Mouse (Mus musculus) layer of hippocampus, adult 2 months (tissue): Measurements from ENCODE around the gene Itpr1. TPM values are rescaled to one million over a fixed set of nuclear protein-coding genes. Genes with fewer than 3 reads are reported as not detected.

Experiments
- DNase-seq, 2 experiments: peaks; one replicate each; pipeline ENCODE4 v3.0.0; 2022; ENCODE audit warnings: low spot score in 2 of 2
- H3K27ac ChIP-seq: fragments of 200-600 bp; 2 replicates; pipeline ENCODE4 v1.8.1; 2022
- H3K4me3 ChIP-seq: fragments of 200-600 bp; 2 replicates; pipeline ENCODE4 v1.8.1; 2022; ENCODE audit warnings: mild to moderate bottlenecking
- CTCF ChIP-seq: fragments of 200-600 bp; conservative IDR thresholded peaks from 2 replicates; pipeline ENCODE4 v1.8.1; 2022; ENCODE audit warnings: antibody characterized with exemption, mild to moderate bottlenecking, moderate library complexity
- total RNA-seq, 2 experiments: library from RNA; stranded (reverse); gene quantifications; 2 replicates each; pipeline ENCODE4 v1.2.3; 2021

Gene Itpr1
- total RNA-seq, 2 experiments from 2014 or later, result 317 to 337 TPM

- Histone ChIP-seq H3K27ac (peak overlapping the region; percentile 97), H3K4me3 (peak overlapping the region; percentile 44)
- peak; percentile 55 to 79 for DNase-seq
- peak; percentile 8; the same call in 1 of the 2 replicates for TF ChIP-seq CTCF
Measured at GRCm38 (mm10) chr6:108456231-108457062, 243.6 kb downstream of the Itpr1 start.

GRCm38 (mm10) chr6:108457063-108457405 lies 244.1 kb downstream of the Itpr1 start:
- H3K27ac ChIP-seq, result peak overlapping the region; percentile 97
- DNase-seq, result peak; percentile 51 to 52
- TF ChIP-seq CTCF, result no peak
- H3K4me3 ChIP-seq, result no peak overlapping the region; the same call in 1 of the 2 replicates

- peak overlapping the region; percentile 97 for H3K27ac ChIP-seq
- DNase-seq, result no peak
- no peak overlapping the region for H3K4me3 ChIP-seq
- no peak for TF ChIP-seq CTCF
Measured at GRCm38 (mm10) chr6:108457516-108458181, 244.8 kb downstream of the Itpr1 start.

GRCm38 (mm10) chr6:108458182-108458571 lies 245.3 kb downstream of the Itpr1 start:
- Histone ChIP-seq H3K4me3 (no peak overlapping the region), H3K27ac (peak overlapping the region; percentile 97)
- no peak for DNase-seq
- TF ChIP-seq CTCF, result no peak

- peak overlapping the region; percentile 97 for H3K27ac ChIP-seq
Measured at GRCm38 (mm10) chr6:108458826-108459225, 245.9 kb downstream of the Itpr1 start.

GRCm38 (mm10) chr6:108464308-108464979 lies 251.5 kb downstream of the Itpr1 start:
- TF ChIP-seq CTCF, result no peak
- Histone ChIP-seq H3K4me3 (no peak overlapping the region), H3K27ac (no peak overlapping the region)
- DNase-seq, result no peak

More at GRCm38 (mm10) chr6:108458826-108459225, 245.9 kb downstream of the Itpr1 start:
- no peak for DNase-seq
- no peak for TF ChIP-seq CTCF
- no peak overlapping the region for H3K4me3 ChIP-seq

- Histone ChIP-seq H3K4me3 (no peak overlapping the region), H3K27ac (no peak overlapping the region)
- TF ChIP-seq CTCF, result no peak
- no peak for DNase-seq
Measured at GRCm38 (mm10) chr6:108465159-108465558, 252.3 kb downstream of the Itpr1 start.

- no peak for TF ChIP-seq CTCF
- no peak for DNase-seq
- no peak overlapping the region for H3K4me3 ChIP-seq
- H3K27ac ChIP-seq, result no peak overlapping the region
Measured at GRCm38 (mm10) chr6:108466061-108466531, 253.2 kb downstream of the Itpr1 start.

GRCm38 (mm10) chr6:108467597-108467996 lies 254.7 kb downstream of the Itpr1 start:
- no peak for DNase-seq
- Histone ChIP-seq H3K27ac (no peak overlapping the region), H3K4me3 (no peak overlapping the region)
- no peak for TF ChIP-seq CTCF

- TF ChIP-seq CTCF, result no peak
- no peak overlapping the region for H3K27ac ChIP-seq
- H3K4me3 ChIP-seq, result no peak overlapping the region
- no peak for DNase-seq
Measured at GRCm38 (mm10) chr6:108468226-108468825, 255.4 kb downstream of the Itpr1 start.

GRCm38 (mm10) chr6:108471878-108472277 lies 259.0 kb downstream of the Itpr1 start:
- H3K4me3 ChIP-seq, result no peak overlapping the region
- no peak for TF ChIP-seq CTCF
- no peak overlapping the region for H3K27ac ChIP-seq
- no peak for DNase-seq

- no peak for DNase-seq
- no peak overlapping the region for H3K27ac ChIP-seq
- H3K4me3 ChIP-seq, result no peak overlapping the region
- TF ChIP-seq CTCF, result no peak
Measured at GRCm38 (mm10) chr6:108472748-108473147, 259.9 kb downstream of the Itpr1 start.
